Mouse (Mus musculus) heart, postnatal 0 days (tissue): ENCODE measurements at regions not wholly inside any gene's neighbourhood (a gene's known extent, or its start where the extent isn't known, plus 50 kb on each side); places are given as distances from the start of the nearest gene placed in this dataset.

Experiments
- CTCF ChIP-seq: IDR thresholded peaks from 2 replicates; pipeline ENCODE4 v1.5.1; 2016; ENCODE audit warnings: antibody characterized with exemption, control low read depth, low read depth
- EP300 ChIP-seq: IDR thresholded peaks from 2 replicates; pipeline ENCODE4 v1.6.1; 2016; ENCODE audit warnings: antibody characterized with exemption, low read depth

GRCm38 (mm10) chr2:17858326-17858725, 127.1 kb upstream of the Nebl start:
- TF ChIP-seq CTCF (no peak), EP300 (no peak)
